Mouse (Mus musculus): Measurements from ENCODE around the gene Tmeff2. TPM values are rescaled to one million over a fixed set of nuclear protein-coding genes. Genes with fewer than 3 reads are reported as not detected.

Gene Tmeff2
- polyA plus RNA-seq, 1 experiment from 2014 or later: 72.0 TPM

DNA sequence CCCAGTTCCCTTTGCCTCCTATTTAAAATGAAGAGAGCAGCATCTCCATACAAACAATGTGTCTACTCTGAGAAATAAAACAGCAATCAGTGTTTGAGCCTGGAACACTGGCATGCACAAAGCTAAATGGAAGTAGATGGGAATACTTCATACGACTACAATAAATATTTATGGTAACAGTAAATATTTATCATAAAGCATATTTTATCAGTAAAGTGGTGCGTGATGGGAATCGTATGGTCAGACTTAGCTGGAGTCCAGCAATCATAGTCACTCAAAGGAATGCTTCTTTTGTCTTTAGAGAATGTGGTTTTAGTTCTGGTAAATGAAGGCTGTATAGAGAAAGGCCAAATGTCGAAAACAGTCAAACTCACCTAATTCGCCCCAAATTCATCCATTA is 288.6 kb downstream of the Tmeff2 start:
- DNase-seq: no peak
- 89% methylated on average over 5 of the region's 5 CpGs for WGBS

DNA sequence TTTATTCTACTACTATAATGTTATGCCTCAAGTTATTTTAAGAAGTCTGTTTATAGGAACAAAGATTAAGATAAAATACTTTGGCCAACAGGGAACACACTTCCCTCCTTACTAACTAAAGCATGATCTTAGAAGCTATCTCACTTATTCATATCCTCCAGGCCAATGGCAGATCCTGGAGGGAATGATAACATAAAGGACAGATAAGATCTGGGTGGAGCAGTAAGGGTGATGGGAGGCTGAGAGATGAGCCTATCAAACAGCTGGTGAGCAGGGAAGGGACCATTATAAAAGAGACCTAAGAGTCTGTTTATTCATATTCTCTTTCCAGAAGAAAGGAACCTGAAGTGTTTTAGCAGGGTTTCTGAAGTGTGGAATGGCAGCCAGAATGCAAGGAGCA is 290.8 kb downstream of the Tmeff2 start:
- H3K4me3 ChIP-seq (replicated peaks; ENCODE audit: low read depth, low read length): no peak overlapping the region
- no peaks in the 10 kb centered on the region for H3K4me1 ChIP-seq (ENCODE audit: control insufficient read depth, insufficient read depth, low read length)
- DNase-seq: no peak
- ATAC-seq (ENCODE audit: low FRiP score, low TSS enrichment): no peak
- H3K9ac ChIP-seq (replicated peaks; ENCODE audit: low read length): no peak overlapping the region
- H3K4me2 ChIP-seq (ENCODE audit: low read length): no peak overlapping the region
- no peaks in the 10 kb centered on the region for H3K9me3 ChIP-seq (ENCODE audit: control insufficient read depth, low read length)
- no peaks in the 10 kb centered on the region for H3K36me3 ChIP-seq (ENCODE audit: control insufficient read depth, insufficient read depth, low read length)
- H3K27me3 ChIP-seq (ENCODE audit: control insufficient read depth, insufficient read depth, low read length): no peaks in the 10 kb centered on the region
- H3K27ac ChIP-seq (replicated peaks; ENCODE audit: low read depth, low read length): no peak overlapping the region

More for the DNA sequence above, 288.6 kb downstream of the Tmeff2 start:
- Histone ChIP-seq H3K27me3 (ENCODE audit: control insufficient read depth, insufficient read depth, low read length) (no peaks in the 10 kb centered on the region), H3K27ac (replicated peaks; ENCODE audit: low read depth, low read length) (no peak overlapping the region), H3K4me3 (replicated peaks; ENCODE audit: low read depth, low read length) (no peak overlapping the region), H3K36me3 (ENCODE audit: control insufficient read depth, insufficient read depth, low read length) (no peaks in the 10 kb centered on the region), H3K4me1 (ENCODE audit: control insufficient read depth, insufficient read depth, low read length) (no peaks in the 10 kb centered on the region), H3K9me3 (ENCODE audit: control insufficient read depth, low read length) (no peaks in the 10 kb centered on the region), H3K4me2 (ENCODE audit: low read length) (no peak overlapping the region), H3K9ac (replicated peaks; ENCODE audit: low read length) (no peak overlapping the region)
- ATAC-seq (ENCODE audit: low FRiP score, low TSS enrichment): no peak

DNA sequence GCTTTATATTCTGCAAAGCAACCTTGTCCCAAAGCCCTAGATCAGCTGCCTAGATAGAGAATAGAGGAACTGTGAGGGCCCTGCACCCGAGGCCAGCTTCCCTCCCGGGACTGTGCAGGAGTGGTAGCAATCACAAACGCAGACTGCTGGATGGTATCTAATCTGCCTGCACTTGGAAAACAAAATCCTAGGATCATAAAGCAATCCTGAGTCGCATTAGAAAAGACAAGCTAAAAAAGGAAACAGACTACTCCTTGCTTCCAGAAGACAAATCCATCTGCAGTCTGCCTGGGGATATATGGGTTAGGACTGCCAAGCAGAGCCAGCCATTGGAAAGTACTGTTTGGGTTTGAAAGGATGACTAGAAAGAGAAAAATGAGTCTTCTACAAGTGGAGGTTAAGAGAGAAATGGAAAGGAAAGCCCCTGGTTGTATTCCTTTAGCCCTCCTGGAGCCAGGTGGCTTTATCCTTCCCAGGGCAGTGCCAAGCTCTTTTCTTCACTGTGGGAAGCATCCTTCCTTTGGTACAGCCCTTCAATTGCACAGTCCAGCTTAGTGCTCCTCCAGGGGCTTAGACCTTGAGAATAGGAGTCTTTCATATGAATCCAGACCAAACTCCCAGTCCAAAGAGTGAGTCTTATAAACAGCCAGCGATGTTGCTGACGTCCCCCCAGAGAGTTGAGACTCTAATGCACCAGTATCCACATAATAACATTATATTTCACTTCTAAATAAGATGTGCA is 291.6 kb downstream of the Tmeff2 start:
- H3K4me1 ChIP-seq (ENCODE audit: control insufficient read depth, insufficient read depth, low read length): no peaks in the 10 kb centered on the region
- H3K27me3 ChIP-seq (ENCODE audit: control insufficient read depth, insufficient read depth, low read length): no peaks in the 10 kb centered on the region
- ATAC-seq (ENCODE audit: low FRiP score, low TSS enrichment): no peak
- no peak overlapping the region for H3K9ac ChIP-seq (replicated peaks; ENCODE audit: low read length)
- no peak overlapping the region for H3K4me2 ChIP-seq (ENCODE audit: low read length)
- no peak overlapping the region for H3K4me3 ChIP-seq (replicated peaks; ENCODE audit: low read depth, low read length)
- WGBS: 73% methylated on average over 6 of the region's 6 CpGs
- 0 out of 2 replicates have a peak overlapping the region, but pooled peaks have one; percentile 0 for H3K27ac ChIP-seq (replicated peaks; ENCODE audit: low read depth, low read length)
- no peaks in the 10 kb centered on the region for H3K9me3 ChIP-seq (ENCODE audit: control insufficient read depth, low read length)
- H3K36me3 ChIP-seq (ENCODE audit: control insufficient read depth, insufficient read depth, low read length): no peaks in the 10 kb centered on the region
- DNase-seq: no peak

DNA sequence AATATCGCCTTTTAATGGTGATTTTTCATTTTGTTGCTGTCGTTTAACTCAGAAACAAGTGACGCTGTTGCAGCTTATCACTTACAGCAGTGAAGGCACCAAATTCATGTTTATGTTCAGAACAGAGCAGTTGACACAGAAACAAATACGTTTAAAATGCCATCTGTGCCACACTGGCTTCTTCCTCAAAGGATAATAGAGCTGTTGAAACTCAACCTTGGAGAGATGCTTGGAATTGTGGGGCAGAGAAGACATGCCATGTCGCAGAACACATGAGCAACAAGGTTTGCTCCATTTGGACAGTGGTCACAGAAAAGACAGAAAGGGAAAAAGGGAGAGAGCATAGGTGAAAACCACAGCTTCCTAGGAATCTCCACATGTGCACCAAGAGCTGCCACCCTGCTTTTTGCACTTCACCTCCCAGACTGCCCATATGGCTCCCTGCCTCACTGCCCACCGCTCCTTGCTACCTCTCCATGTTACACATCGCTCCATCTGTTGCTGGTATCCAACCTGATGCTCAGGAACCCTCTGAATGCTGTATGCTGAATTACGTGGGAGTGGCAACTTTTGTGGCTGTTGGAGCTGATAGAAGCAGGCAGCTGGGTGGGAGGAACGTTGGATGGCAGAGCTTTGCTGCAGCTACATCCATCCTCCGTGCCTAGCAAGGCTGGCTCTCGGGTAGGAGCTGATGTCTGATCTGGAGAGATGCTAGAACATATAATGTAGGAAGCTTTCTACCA is 298.8 kb downstream of the Tmeff2 start:
- 0 out of 2 replicates have a peak overlapping the region, but pooled peaks have one; percentile 22 for H3K27ac ChIP-seq (replicated peaks; ENCODE audit: low read depth, low read length)
- WGBS: 85% methylated on average over 11 of the region's 11 CpGs
- DNase-seq (no peak), ATAC-seq (ENCODE audit: low FRiP score, low TSS enrichment) (no peak)
- no peak overlapping the region for H3K9ac ChIP-seq (replicated peaks; ENCODE audit: low read length)
- no peaks in the 10 kb centered on the region for H3K9me3 ChIP-seq (ENCODE audit: control insufficient read depth, low read length)
- H3K4me1 ChIP-seq (ENCODE audit: control insufficient read depth, insufficient read depth, low read length): no peaks in the 10 kb centered on the region
- no peak overlapping the region for H3K4me3 ChIP-seq (replicated peaks; ENCODE audit: low read depth, low read length)
- no peaks in the 10 kb centered on the region for H3K27me3 ChIP-seq (ENCODE audit: control insufficient read depth, insufficient read depth, low read length)
- no peak overlapping the region for H3K4me2 ChIP-seq (ENCODE audit: low read length)
- no peaks in the 10 kb centered on the region for H3K36me3 ChIP-seq (ENCODE audit: control insufficient read depth, insufficient read depth, low read length)

- no peak for DNase-seq
- Histone ChIP-seq H3K9ac (replicated peaks; ENCODE audit: low read length) (no peak overlapping the region), H3K36me3 (ENCODE audit: control insufficient read depth, insufficient read depth, low read length) (no peaks in the 10 kb centered on the region), H3K4me1 (ENCODE audit: control insufficient read depth, insufficient read depth, low read length) (no peaks in the 10 kb centered on the region), H3K4me2 (ENCODE audit: low read length) (no peak overlapping the region), H3K27ac (replicated peaks; ENCODE audit: low read depth, low read length) (no peak overlapping the region), H3K27me3 (ENCODE audit: control insufficient read depth, insufficient read depth, low read length) (no peaks in the 10 kb centered on the region), H3K4me3 (replicated peaks; ENCODE audit: low read depth, low read length) (no peak overlapping the region), H3K9me3 (ENCODE audit: control insufficient read depth, low read length) (no peaks in the 10 kb centered on the region)
- WGBS: 95% methylated on average over 3 of the region's 3 CpGs
- ATAC-seq (ENCODE audit: low FRiP score, low TSS enrichment): no peak
Observed at GRCm38 (mm10) chr1:51199954-51200353, 299.5 kb downstream of the Tmeff2 start.

- Histone ChIP-seq H3K4me1 (ENCODE audit: control insufficient read depth, insufficient read depth, low read length) (peaks cover 10% of the 10 kb centered on the region), H3K27me3 (ENCODE audit: control insufficient read depth, insufficient read depth, low read length) (no peaks in the 10 kb centered on the region), H3K9ac (replicated peaks; ENCODE audit: low read length) (no peak overlapping the region), H3K4me2 (ENCODE audit: low read length) (no peak overlapping the region), H3K36me3 (ENCODE audit: control insufficient read depth, insufficient read depth, low read length) (no peaks in the 10 kb centered on the region), H3K9me3 (ENCODE audit: control insufficient read depth, low read length) (no peaks in the 10 kb centered on the region), H3K4me3 (replicated peaks; ENCODE audit: low read depth, low read length) (no peak overlapping the region), H3K27ac (replicated peaks; ENCODE audit: low read depth, low read length) (no peak overlapping the region)
- ATAC-seq (ENCODE audit: low FRiP score, low TSS enrichment): no peak
- no peak for DNase-seq
- WGBS: 81% methylated on average over 3 of the region's 3 CpGs
Observed at GRCm38 (mm10) chr1:51215631-51216030, 315.2 kb downstream of the Tmeff2 start.

- no peaks in the 10 kb centered on the region for H3K36me3 ChIP-seq (ENCODE audit: control insufficient read depth, insufficient read depth, low read length)
- peak overlapping the region; percentile 49 for H3K27ac ChIP-seq (replicated peaks; ENCODE audit: low read depth, low read length)
- H3K9me3 ChIP-seq (ENCODE audit: control insufficient read depth, low read length): no peaks in the 10 kb centered on the region
- DNase-seq (peak; percentile 66), ATAC-seq (ENCODE audit: low FRiP score, low TSS enrichment) (peak; percentile 83)
- no peak overlapping the region for H3K9ac ChIP-seq (replicated peaks; ENCODE audit: low read length)
- WGBS: 43% methylated on average over 5 of the region's 5 CpGs
- H3K4me2 ChIP-seq (ENCODE audit: low read length): no peak overlapping the region
- H3K27me3 ChIP-seq (ENCODE audit: control insufficient read depth, insufficient read depth, low read length): no peaks in the 10 kb centered on the region
- no peak overlapping the region for H3K4me3 ChIP-seq (replicated peaks; ENCODE audit: low read depth, low read length)
- H3K4me1 ChIP-seq (ENCODE audit: control insufficient read depth, insufficient read depth, low read length): peaks cover 10% of the 10 kb centered on the region
Observed at GRCm38 (mm10) chr1:51216292-51217050, 316.0 kb downstream of the Tmeff2 start.

GRCm38 (mm10) chr1:51217227-51217626 is 316.8 kb downstream of the Tmeff2 start:
- Histone ChIP-seq H3K4me3 (replicated peaks; ENCODE audit: low read depth, low read length) (no peak overlapping the region), H3K27me3 (ENCODE audit: control insufficient read depth, insufficient read depth, low read length) (no peaks in the 10 kb centered on the region), H3K4me2 (ENCODE audit: low read length) (no peak overlapping the region), H3K9me3 (ENCODE audit: control insufficient read depth, low read length) (no peaks in the 10 kb centered on the region), H3K4me1 (ENCODE audit: control insufficient read depth, insufficient read depth, low read length) (peaks cover 10% of the 10 kb centered on the region), H3K27ac (replicated peaks; ENCODE audit: low read depth, low read length) (no peak overlapping the region), H3K36me3 (ENCODE audit: control insufficient read depth, insufficient read depth, low read length) (no peaks in the 10 kb centered on the region), H3K9ac (replicated peaks; ENCODE audit: low read length) (no peak overlapping the region)
- 69% methylated on average over 7 of the region's 7 CpGs for WGBS
- no peak for ATAC-seq (ENCODE audit: low FRiP score, low TSS enrichment)
- DNase-seq: no peak
